In genomic region chr3:88191146-88191545, GRCm38 (mm10) we compare ENCODE assay signal across 11 mouse cellular contexts. TPM values are rescaled to one million over a fixed set of nuclear protein-coding genes. Genes with fewer than 3 reads are reported as not detected.
DNase-seq lines count a peak whose midpoint lies in the region; ATAC-seq lines count a peak whose summit lies in the region.
"Had no signal": no experiment of that assay in that cellular context is flagged by ENCODE, and none has a peak within 500 bp of the region (broad histone marks: within the 10 kb centered on the region; RNA-seq: fewer than 3 reads in every experiment).

No protein-coding gene starts in this region.

- H3K27ac ChIP-seq in forebrain, embryonic 11.5 days (ENCODE audit: low read depth, low read length): no peak overlapping the region
- H3K27ac ChIP-seq in forebrain, embryonic 15.5 days (replicated peaks): no peak overlapping the region
- H3K27ac ChIP-seq in midbrain, embryonic 14.5 days (replicated peaks; ENCODE audit: low read depth, low read length): no peak overlapping the region
- no peak overlapping the region for H3K27ac ChIP-seq in midbrain, embryonic 11.5 days (ENCODE audit: low read depth, low read length)
- H3K27ac ChIP-seq: embryonic facial prominence, embryonic 13.5 days had no signal

- 36% methylated on average over 3 of the region's 3 CpGs for WGBS in forebrain, embryonic 11.5 days
- WGBS in forebrain, embryonic 15.5 days: 27% methylated on average over 3 of the region's 3 CpGs
- 26% methylated on average over 3 of the region's 3 CpGs for WGBS in midbrain, embryonic 14.5 days
- WGBS in midbrain, embryonic 11.5 days: 38% methylated on average over 3 of the region's 3 CpGs

- H3K27me3 ChIP-seq in forebrain, embryonic 11.5 days (ENCODE audit: control insufficient read depth, insufficient read depth, low read length): peaks cover 16% of the 10 kb centered on the region
- H3K27me3 ChIP-seq in forebrain, embryonic 15.5 days: no peaks in the 10 kb centered on the region
- H3K27me3 ChIP-seq in midbrain, embryonic 14.5 days (ENCODE audit: control insufficient read depth, insufficient read depth, low read length): peaks cover 16% of the 10 kb centered on the region
- H3K27me3 ChIP-seq in midbrain, embryonic 11.5 days (ENCODE audit: control insufficient read depth, insufficient read depth, low read length): peaks cover 51% of the 10 kb centered on the region

- H3K4me2 ChIP-seq in forebrain, embryonic 11.5 days (ENCODE audit: low read depth, low read length, severe bottlenecking): no peak overlapping the region
- no peak overlapping the region for H3K4me2 ChIP-seq in forebrain, embryonic 15.5 days (replicated peaks)
- H3K4me2 ChIP-seq in midbrain, embryonic 14.5 days (ENCODE audit: low read length): no peak overlapping the region
- no peak overlapping the region for H3K4me2 ChIP-seq in midbrain, embryonic 11.5 days
- H3K4me2 ChIP-seq: embryonic facial prominence, embryonic 13.5 days; liver, embryonic 11.5 days had no signal

- peaks cover 12% of the 10 kb centered on the region; the same call in 1 of the 2 replicates for H3K4me1 ChIP-seq in forebrain, embryonic 11.5 days (replicated peaks; ENCODE audit: control insufficient read depth, insufficient read depth, low read length)
- peaks cover 8% of the 10 kb centered on the region for H3K4me1 ChIP-seq in forebrain, embryonic 15.5 days
- H3K4me1 ChIP-seq in midbrain, embryonic 14.5 days (ENCODE audit: control insufficient read depth, insufficient read depth, low read length): no peaks in the 10 kb centered on the region
- no peaks in the 10 kb centered on the region for H3K4me1 ChIP-seq in midbrain, embryonic 11.5 days (ENCODE audit: control insufficient read depth, insufficient read depth, low read length)
- H3K4me1 ChIP-seq: embryonic facial prominence, embryonic 13.5 days had no signal

- peaks cover 4% of the 10 kb centered on the region; the same call in 1 of the 2 replicates for H3K9me3 ChIP-seq in forebrain, embryonic 11.5 days (ENCODE audit: control insufficient read depth, low read length)
- no peaks in the 10 kb centered on the region for H3K9me3 ChIP-seq in forebrain, embryonic 15.5 days
- no peaks in the 10 kb centered on the region for H3K9me3 ChIP-seq in midbrain, embryonic 14.5 days (ENCODE audit: control insufficient read depth, low read length)
- peaks cover 6% of the 10 kb centered on the region; the same call in 1 of the 2 replicates for H3K9me3 ChIP-seq in midbrain, embryonic 11.5 days (ENCODE audit: control insufficient read depth, low read length)

- peak overlapping the region; percentile 30; the same call in 1 of the 2 replicates for H3K9ac ChIP-seq in forebrain, embryonic 11.5 days (ENCODE audit: low read length)
- H3K9ac ChIP-seq in forebrain, embryonic 15.5 days (replicated peaks): no peak overlapping the region
- no peak overlapping the region for H3K9ac ChIP-seq in midbrain, embryonic 14.5 days (replicated peaks; ENCODE audit: low read length)
- no peak overlapping the region for H3K9ac ChIP-seq in midbrain, embryonic 11.5 days (ENCODE audit: low read length)
- H3K9ac ChIP-seq: embryonic facial prominence, embryonic 13.5 days had no signal

- DNase-seq in forebrain, embryonic 11.5 days (ENCODE audit: low spot score): no peak
- DNase-seq in midbrain, embryonic 14.5 days: peak; percentile 34
- DNase-seq in midbrain, embryonic 11.5 days (ENCODE audit: low spot score, missing footprints): no peak
- DNase-seq in retina, postnatal 1 day: peak; percentile 53
- DNase-seq in ovary, adult 18-20 months (ENCODE audit: low spot score): no peak
- DNase-seq in urinary bladder, adult 2 months (ENCODE audit: low spot score): no peak
- DNase-seq: gastrocnemius, postnatal 25 days had no signal

- ATAC-seq in forebrain, embryonic 11.5 days (replicated peaks; ENCODE audit: low FRiP score): no peak; the same call in 1 of the 2 replicates
- ATAC-seq in forebrain, embryonic 15.5 days (replicated peaks): no peak
- ATAC-seq in midbrain, embryonic 14.5 days (ENCODE audit: low FRiP score, low TSS enrichment): no peak
- ATAC-seq in midbrain, embryonic 11.5 days (ENCODE audit: low FRiP score): no peak
- peak; percentile 80 for ATAC-seq in common myeloid progenitor, adult 5-6 weeks (replicated peaks; ENCODE audit: low read depth, poor library complexity, severe bottlenecking)

- H3K4me3 ChIP-seq in forebrain, embryonic 11.5 days (ENCODE audit: low read depth, low read length): no peak overlapping the region
- H3K4me3 ChIP-seq in forebrain, embryonic 15.5 days: no peak overlapping the region
- no peak overlapping the region for H3K4me3 ChIP-seq in midbrain, embryonic 14.5 days (replicated peaks; ENCODE audit: low read depth, low read length)
- no peak overlapping the region for H3K4me3 ChIP-seq in midbrain, embryonic 11.5 days (ENCODE audit: low read depth, low read length)
- H3K4me3 ChIP-seq: embryonic facial prominence, embryonic 13.5 days had no signal

- H3K36me3 ChIP-seq in forebrain, embryonic 11.5 days (ENCODE audit: control insufficient read depth, insufficient read depth, low read length): no peaks in the 10 kb centered on the region
- H3K36me3 ChIP-seq in forebrain, embryonic 15.5 days: no peaks in the 10 kb centered on the region
- no peaks in the 10 kb centered on the region for H3K36me3 ChIP-seq in midbrain, embryonic 14.5 days (ENCODE audit: control insufficient read depth, insufficient read depth, low read length)
- H3K36me3 ChIP-seq in midbrain, embryonic 11.5 days (ENCODE audit: control insufficient read depth, insufficient read depth, low read length): no peaks in the 10 kb centered on the region
- H3K36me3 ChIP-seq: embryonic facial prominence, embryonic 13.5 days had no signal

RNA-seq across cellular contexts. Expression of gene Mef2d, which starts 49.0 kb away (rescaled TPM):
- 17.3 and 19.7 TPM in 2 replicates for polyA plus RNA-seq in forebrain, embryonic 11.5 days (2014; fragmentation: Nextera tagmentation; extraction: Ambion mirVana)
- polyA plus RNA-seq in forebrain, embryonic 15.5 days (2015; fragmentation: Nextera tagmentation; extraction: Ambion mirVana): 20.1 and 21.3 TPM in 2 replicates
- polyA plus RNA-seq in midbrain, embryonic 14.5 days (2014; fragmentation: Nextera tagmentation; extraction: Ambion mirVana): 22.3 and 23.7 TPM in 2 replicates
- polyA plus RNA-seq in midbrain, embryonic 11.5 days (2014; fragmentation: Nextera tagmentation; extraction: Ambion mirVana): 9.0 and 10.9 TPM in 2 replicates
- 32.2 and 46.4 TPM in 2 replicates for total RNA-seq in common myeloid progenitor, adult 5-6 weeks (2017)
- polyA plus RNA-seq in urinary bladder, adult 2 months (2012; rRNA removed): 34.6 and 51.0 TPM in 2 replicates

Comparison
In these comparisons a context has a peak if more than half of its experiments do, and no peak if none do; other contexts are left out.
1. DNase-seq: peak in midbrain, embryonic 14.5 days (single experiment) and retina, postnatal 1 day (single experiment); none in forebrain, embryonic 11.5 days (single experiment), midbrain, embryonic 11.5 days (single experiment), ovary, adult 18-20 months (single experiment) and urinary bladder, adult 2 months (single experiment).